Mouse (Mus musculus) monocyte, adult 5-6 weeks (primary cell): Measurements from ENCODE around the gene Trim54. TPM values are rescaled to one million over a fixed set of nuclear protein-coding genes. Genes with fewer than 3 reads are reported as not detected.
A peak's percentile ranks its signal among the peaks of the same experiment; 100 is the strongest.

Source experiments
- ATAC-seq: fragments of 153-309, 156-312 bp; replicated peaks from 2 replicates; pipeline ENCODE4 v1.8.0; 2017; ENCODE audit warnings: mild to moderate bottlenecking; ENCODE audit not compliant: low TSS enrichment, insufficient number of reproducible peaks, severe bottlenecking, poor library complexity, low FRiP score
- total RNA-seq: library from RNA; stranded (forward); fragments of 200-1000, 200-491, 200-594 nt; gene quantifications from 3 replicates; pipeline ENCODE4 v1.2.3, GENCODE M21; 2017

The Trim54 gene
- total RNA-seq, 1 experiment from 2014 or later = not detected

DNA sequence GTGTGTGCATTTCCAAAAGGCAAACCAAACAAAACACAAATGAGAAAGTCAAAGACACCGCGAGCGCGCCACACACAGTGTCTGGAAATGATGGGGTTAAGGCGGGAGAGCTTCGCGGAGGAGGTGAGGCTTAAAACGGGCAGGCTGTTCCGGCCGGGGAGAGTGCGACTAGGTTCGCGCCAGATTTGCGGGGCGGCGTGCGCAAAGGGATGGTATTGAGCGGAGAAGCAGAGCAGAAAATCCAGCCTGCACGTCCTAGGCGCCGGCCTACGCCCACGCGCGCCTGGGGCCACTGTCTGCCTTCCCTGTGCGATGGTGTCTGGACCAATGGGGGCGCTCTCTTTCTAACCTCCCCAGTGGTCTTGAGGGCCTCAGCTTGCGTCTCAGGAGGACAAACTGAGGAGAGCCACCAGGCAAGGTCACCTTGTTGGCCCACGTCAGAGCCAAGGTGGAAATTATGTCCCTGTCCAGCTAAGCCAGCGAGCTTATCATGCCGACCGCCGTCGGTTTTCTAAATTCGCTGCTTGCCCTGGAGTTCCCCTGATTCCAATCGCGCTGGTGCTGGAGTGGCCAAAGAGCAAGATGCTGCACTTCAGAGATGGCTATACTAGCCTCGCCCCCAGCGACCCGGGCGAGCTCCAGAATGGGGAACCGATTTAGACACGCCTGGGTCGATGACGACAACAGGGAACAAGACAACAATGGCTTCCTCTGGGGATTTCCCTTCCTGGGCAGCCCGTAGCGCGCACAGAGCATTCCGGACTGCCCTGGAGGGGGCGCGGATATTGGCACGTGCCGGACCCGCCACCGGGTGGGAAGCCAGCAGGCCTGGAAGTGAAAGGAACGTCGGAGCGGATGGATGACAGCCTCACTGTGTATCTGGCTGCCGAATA lies 21.5 kb upstream of the Trim54 start:
- ATAC-seq = peak; percentile 95

DNA sequence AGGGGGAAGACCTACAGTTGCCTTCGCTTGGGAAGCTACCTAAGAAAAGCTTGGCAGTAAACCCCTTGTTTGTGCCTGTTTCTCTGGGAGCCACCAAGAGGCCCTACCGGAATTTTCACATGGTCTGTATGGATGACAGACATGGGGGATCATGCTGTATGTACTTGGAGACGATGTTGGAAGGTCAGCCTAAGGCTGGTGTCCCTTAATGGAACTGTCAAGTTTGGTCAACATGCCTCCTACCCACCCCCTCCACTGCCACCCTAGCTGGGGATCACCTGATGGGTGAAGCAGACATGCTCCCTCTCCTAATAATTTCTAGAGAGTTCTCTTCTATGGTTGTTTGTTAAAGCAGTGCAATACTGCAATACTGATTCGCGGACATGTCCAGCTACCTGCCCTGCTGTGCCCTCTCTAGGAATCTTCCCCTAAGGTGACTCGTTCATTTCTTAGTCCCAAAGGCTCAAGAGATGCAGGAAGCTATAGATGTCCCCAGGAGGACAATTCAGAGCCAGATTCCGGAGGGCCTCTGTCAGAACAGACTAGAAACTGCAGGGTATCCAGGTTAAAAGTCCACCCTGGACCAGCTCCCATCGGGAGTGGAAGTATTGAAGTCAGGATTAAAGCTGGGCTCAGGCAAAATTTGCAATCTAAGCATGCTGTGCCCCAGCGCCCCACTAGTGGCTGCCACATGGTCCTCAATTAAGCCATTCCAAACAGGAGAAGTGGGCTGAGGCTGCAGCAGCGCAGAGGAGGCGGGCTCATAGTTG lies 20.6 kb upstream of the Trim54 start:
- ATAC-seq = no peak

DNA sequence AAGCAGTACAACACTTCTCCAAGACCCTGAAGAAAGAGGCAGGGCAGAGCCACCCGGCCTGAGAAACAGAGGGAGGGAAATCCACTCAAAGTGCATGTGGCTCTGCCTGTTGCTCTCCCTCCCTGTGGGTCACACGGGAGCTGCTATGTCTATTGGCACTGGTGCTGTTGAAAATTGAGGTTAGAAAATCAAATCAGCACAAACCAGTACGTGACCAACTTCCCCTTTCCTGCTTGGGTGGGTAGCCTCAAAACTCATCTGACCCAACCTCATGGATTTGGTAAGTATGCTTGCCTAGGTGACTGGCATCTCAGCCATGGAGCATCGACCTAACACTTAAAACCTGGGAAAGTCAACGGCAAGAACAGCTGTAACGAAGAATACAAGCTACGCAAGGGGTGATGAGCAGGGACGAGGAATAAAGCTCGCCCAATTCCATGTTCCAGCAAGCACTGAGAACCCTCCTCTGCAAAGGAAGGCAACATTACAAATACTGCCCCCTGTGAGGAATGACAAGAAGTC lies 10.6 kb upstream of the Trim54 start, which contains the start of gene Dnajc5g:
TSS of gene Dnajc5g (plus strand) at position 472 of the 522 bp plus-strand sequence.
- no peak for ATAC-seq

DNA sequence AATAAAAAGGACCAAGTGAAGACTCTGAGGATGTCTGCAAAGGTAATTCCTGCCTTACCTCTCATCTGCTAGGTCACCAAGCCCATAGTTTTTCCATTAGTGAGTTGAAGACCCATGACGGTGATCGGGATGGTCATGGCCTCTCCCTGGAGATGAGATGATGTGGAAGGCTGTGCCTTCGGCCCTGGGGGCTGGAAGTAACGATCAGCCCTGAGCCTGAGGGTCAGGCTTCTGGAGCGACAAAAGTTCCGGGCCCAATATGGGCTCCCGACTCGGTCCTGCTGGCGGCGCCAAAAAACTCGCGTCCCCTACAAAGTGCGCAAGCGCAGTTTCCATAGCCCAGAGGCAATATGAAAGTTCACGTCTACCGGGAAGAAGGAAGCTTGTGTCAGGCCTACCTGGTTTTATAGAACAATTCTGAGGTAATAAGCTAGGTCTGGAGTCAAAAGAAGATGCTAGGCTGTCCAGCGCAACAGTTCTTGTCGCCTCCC lies 8.5 kb upstream of the Trim54 start, which contains the start of gene Slc30a3:
TSS of gene Slc30a3 (minus strand) at position 238 of the 491 bp plus-strand sequence.
- ATAC-seq = no peak

DNA sequence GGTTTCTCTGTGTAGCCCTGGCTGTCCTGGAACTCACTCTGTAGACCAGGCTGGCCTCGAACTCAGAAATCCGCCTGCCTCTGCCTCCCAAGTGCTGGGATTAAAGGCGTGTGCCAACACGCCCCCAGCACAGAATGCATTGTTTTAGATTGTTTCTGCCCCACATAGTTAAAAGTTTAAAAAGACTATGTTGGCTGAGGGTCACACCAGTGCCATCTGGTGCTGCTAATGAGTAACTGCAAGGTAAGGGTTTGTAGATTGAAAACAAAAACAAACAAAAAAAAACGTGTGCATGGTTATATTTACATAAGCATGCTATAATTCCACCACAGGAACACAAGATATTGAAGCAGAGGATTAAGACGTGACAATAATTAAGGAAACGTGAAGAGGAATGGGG lies 5.7 kb upstream of the Trim54 start:
- no peak for ATAC-seq

DNA sequence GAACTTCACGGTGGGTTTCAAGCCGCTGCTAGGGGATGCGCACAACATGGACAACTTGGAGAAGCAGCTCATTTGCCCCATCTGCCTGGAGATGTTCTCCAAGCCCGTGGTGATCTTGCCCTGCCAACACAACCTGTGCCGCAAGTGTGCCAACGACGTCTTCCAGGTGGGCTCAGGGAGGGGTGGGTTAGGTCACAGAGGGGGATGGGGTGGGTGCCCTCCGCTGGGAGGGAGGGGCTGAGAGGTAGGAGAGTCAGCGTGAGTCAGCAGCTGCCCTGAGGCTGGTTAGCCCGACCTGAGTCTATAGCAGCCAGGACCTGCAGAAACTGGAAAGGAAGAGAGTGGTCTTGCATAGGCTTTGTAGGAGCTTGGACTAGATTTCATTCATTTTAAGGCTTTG lies 400 bp downstream of the Trim54 start:
- no peak for ATAC-seq

DNA sequence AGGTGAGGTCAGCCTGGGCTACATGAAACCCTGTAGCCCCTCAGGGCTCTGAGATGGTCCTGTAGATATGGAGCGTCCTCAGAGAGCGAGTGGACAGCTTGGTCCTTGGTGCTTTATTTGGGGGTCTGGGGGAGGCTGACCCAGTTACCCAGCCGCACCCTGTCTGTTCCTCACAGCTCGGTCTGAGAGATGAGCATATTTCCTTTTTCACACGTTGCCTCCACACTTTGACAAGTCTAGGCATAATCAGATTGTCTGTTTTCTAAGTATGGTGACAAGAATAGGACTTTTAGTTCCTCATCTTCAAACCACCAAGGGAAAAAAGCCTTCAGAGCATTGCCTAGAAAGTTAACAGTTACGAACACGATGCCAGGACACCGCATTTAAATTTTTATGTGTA lies 4.6 kb downstream of the Trim54 start:
- ATAC-seq = no peak

DNA sequence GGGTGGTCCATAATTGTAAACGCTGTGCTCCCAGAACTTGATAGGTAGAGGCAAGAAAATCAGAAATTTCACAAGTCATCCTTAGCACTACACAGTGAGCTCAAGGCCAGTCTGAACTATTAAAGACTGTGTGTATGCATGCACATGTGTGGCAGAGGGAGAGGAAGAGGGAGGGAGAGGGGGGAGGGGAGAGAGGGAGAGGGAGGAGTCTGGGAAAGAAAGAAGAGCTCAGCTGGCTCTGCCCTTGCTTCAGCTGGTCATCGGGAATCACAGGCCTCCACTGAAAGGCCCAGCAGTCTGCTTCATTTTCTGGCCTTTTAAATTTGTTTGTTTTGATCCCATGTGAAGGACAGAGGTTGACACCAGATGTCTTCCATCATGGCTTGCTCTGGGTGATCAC lies 7.0 kb downstream of the Trim54 start:
- no peak for ATAC-seq

DNA sequence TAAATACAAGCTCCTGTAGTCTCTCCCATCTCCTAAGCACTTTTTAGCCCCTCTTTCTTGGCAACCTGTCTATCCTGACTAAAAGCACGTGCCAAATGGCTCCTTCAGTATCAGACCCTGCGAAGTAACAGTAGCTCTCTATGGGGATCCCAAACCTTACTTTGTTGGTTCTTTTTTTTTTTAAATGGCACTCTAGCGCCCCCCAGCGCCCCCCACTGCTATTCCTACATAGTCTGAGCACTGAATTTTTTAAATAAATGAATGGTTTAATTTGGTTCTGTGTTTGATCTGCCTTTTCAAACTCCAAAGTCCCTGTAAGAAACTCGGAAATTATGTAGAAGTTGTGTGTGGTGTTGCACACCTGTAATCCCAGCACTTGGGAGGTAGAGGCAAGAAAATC lies 9.5 kb downstream of the Trim54 start:
- no peak for ATAC-seq

DNA sequence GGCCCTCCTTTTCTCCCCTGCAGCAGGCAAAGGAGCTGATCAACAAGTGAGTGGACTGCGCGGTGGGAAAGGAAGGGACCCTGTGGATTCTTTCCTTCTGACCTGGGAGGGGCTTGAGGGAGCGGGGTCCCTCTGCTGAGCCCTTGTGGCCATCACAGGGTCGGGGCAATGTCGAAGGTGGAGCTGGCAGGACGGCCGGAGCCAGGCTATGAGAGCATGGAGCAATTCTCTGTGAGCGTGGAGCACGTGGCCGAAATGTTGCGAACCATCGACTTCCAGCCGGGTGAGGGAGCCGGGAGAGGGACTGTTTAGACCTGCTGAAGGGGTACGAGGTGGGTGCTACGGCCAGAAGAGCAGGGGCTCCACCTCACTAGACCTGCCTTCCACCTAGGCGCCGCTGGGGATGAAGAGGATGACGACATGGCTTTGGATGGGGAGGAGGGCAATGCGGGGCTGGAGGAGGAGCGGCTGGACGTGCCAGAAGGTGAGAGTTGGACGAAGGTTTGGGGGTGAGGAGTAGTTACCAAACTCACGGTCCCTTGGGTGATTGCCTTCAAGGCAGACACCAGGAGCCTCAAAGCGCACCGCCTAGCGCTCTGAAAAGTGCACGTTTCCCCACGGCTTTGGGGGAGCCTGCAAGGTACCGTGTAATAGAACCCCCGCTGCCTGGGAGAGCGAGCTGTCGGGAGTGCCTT lies 20.4 kb downstream of the Trim54 start:
- 0 out of 2 replicates have a peak, but pooled peaks have one; percentile 13 for ATAC-seq

DNA sequence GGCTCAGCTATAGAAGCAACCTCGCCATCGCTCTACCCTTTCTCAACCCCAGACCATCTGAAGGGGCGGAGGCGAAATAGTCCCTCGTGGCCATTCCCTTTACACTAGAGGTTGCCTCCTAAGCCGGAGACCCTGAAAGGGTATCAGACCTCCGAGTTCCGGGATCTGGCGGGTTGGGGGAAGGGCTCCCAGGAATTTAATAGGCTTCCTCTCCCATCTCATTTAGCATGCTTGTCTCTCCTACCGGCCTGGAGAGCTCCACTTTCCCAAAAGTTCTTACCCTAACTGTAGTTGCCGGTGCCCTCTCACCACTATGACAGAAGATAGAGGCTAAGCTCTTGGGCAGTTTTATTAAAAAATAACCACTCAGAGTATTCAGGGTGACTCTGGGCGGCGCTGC lies 21.1 kb downstream of the Trim54 start:
- ATAC-seq = no peak

DNA sequence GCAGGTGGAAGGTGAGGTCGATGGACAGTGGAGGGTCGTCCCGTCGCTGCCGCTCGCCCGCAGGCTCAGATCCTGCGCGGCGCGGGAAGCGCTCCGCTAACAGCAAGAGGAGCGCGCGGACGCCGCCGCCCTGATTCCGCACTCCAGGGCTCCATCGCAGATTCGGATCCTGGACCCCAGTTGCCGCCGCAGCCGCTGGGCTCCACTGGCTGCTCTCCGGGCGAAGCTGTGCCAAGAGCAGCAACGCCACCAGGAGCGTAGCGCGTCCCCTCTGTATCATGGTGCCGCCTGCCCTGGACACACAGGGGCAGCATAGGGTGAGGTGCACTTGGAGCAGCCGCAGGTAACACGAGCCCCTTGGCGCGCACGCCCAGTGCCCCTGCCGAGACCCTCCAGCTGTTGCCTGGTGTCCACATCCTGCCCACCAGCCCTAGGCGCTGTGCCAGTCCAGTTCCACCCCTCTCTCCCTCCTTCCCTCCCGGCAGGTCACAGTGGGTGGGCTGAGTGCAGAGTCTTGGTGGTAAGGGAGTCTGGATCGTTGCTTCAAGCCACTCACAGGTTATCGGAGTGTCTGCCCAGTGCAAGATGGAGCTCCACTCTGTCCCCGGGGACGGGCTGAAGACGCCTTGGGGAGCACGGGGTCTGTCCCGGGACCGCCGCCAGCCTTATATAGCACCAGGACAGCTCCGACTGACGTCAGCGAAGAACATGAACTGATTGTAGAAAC lies 21.9 kb downstream of the Trim54 start, which contains the start of gene Ucn:
TSS of gene Ucn (minus strand) at position 589 of the 727 bp plus-strand sequence.
- no peak for ATAC-seq

DNA sequence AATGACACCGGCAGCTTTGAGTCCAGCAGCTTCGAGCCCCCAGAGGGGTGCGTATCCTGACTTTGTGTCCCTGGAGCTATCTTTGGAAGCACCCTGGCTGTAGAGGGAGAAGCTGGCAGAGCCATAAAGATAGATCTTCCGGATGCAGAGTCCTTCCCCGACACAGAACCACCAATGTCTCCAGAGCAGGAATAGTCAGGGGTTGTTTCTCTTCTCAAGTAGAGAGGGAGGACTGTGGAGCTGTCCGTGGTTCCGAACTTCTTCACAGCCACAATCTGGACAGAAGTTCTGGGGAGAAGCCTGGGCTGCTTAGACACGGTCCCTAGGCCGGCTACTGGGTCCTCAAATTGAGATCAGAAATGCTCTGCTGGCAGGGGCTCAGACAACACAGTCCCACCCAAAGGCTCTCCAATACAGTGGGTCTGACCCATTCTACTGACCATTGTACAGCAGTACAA lies 22.5 kb downstream of the Trim54 start:
- ATAC-seq = no peak

DNA sequence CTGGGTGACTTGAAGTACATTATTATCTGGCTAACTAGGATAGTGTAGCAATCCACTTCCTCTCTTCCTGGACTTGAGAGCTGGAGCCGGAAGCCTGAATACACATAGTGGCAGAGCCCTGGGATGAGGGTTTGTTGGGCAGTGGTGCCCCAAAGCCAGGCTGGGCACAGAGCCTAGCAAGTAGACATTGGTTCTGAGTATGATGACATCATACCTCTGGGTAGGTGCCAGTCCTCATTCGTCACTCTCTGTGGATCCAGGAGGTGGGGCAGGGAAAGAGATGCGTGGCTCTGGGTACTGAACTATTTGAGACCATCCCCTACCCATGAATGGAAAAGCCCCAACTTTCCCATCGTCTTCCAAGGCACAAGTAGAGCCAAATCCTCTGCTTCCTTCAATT lies 33.3 kb downstream of the Trim54 start:
- ATAC-seq = no peak

DNA sequence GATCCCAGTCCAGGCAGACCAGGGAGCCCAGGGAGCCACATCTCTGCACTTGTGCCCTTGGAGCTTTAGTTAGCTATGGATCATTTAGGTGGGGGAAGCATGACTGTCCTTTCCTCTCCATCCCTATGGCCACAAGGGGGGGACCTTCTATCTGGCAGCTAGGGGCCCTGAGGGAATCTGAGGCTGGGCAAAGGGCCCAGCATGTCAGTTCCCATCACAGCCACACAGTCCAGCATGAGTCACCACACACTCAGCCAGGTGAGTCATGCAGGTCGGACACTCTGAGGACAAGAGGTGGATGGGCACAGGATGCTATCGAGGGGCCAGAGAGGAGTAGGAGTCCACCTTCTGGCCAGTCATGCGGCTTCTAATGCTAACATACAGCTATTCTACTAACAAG lies 35.2 kb downstream of the Trim54 start:
- no peak for ATAC-seq

DNA sequence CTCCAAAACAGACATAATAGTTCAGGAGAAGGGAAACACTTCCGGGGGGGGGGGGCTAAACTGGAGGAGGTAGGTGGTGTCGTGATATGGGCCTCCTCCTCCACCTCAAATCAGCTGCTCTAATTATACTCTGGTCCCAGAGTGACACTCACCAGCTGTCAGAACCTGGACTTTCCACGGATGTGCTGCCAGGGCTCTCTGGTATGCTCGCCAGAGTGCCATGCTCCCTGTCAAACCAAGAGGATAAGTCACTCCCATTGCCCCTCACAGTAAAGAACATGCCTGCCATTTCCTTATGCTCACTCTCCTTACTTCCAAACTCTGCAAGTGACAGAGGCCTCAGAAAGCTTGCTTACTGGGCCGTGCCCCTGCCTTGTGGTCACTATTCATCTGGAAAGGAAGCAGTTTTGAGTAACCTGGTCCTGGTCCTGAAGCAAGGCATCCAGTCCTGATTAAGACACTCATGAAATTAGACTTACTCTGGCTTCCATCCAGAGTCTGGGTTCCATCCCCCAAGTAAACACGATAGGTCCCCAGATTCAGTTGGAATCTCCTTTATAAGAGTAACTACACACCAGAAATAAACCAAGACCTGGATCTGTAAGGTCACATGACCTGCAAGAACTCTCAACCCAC lies 37.1 kb downstream of the Trim54 start:
- no peak for ATAC-seq

DNA sequence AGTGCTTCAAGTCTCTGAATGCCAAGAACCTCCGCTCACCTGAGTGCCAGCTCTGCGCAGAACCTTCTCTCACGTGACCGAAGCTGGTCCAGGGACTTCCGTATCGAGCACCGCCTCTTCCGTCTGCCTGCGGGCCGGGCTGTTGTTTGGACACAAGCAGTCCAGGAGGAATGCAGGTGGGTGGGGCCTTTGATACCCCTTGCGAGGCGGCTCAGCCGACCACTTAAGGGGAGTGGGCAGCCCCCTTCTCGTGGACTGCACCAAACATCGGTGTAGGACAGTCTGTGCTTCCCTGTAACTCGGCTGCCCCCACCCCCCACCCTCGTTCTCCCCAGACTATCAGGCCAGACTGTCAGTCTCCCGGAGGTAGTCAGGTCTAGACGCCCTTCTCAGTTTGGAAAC lies 37.6 kb downstream of the Trim54 start, which contains the start of gene Mpv17:
TSS of gene Mpv17 (minus strand) at position 100 of the 402 bp plus-strand sequence.
- peak; percentile 92 for ATAC-seq
